Mouse (Mus musculus): ENCODE measurements around the gene Tmem101. TPM values are rescaled to one million over a fixed set of nuclear protein-coding genes. Genes with fewer than 3 reads are reported as not detected.
"Not testable (repeated sequence)": the region's sequence is repeated elsewhere in the genome, so short reads cannot be mapped to it uniquely, and the experiment has no call there.

The Tmem101 gene
- polyA plus RNA-seq, 1 experiment from 2014 or later, result 26.0 TPM

- Histone ChIP-seq H3K27ac (ENCODE audit: low read length) (no peak overlapping the region), H3K9ac (ENCODE audit: low read depth, low read length) (no peak overlapping the region), H3K36me3 (ENCODE audit: control insufficient read depth, insufficient read depth, low read length) (peaks cover 12% of the 10 kb centered on the region; the same call in 1 of the 2 replicates), H3K27me3 (replicated peaks; ENCODE audit: control insufficient read depth, insufficient read depth, low read length) (no peaks in the 10 kb centered on the region), H3K4me2 (ENCODE audit: low read depth, low read length) (no peak overlapping the region), H3K4me1 (ENCODE audit: control insufficient read depth, insufficient read depth, low read length) (peaks cover 7% of the 10 kb centered on the region; the same call in 1 of the 2 replicates), H3K4me3 (ENCODE audit: low read length) (no peak overlapping the region), H3K9me3 (ENCODE audit: control insufficient read depth, low read length) (no peaks in the 10 kb centered on the region)
- 74% methylated on average over 5 of the region's 5 CpGs for WGBS
- no peak for ATAC-seq
Observed at GRCm38 (mm10) chr11:102159781-102160180, 3.6 kb upstream of the Tmem101 start.

GRCm38 (mm10) chr11:102158024-102158423, 1.8 kb upstream of the Tmem101 start:
- not testable (repeated sequence) for H3K27me3 ChIP-seq (replicated peaks; ENCODE audit: control insufficient read depth, insufficient read depth, low read length); H3K4me3 ChIP-seq (ENCODE audit: low read length); H3K9ac ChIP-seq (ENCODE audit: low read depth, low read length); H3K4me1 ChIP-seq (ENCODE audit: control insufficient read depth, insufficient read depth, low read length); H3K9me3 ChIP-seq (ENCODE audit: control insufficient read depth, low read length); H3K4me2 ChIP-seq (ENCODE audit: low read depth, low read length); H3K27ac ChIP-seq (ENCODE audit: low read length); ATAC-seq
- H3K36me3 ChIP-seq (ENCODE audit: control insufficient read depth, insufficient read depth, low read length), result peaks cover 20% of the 10 kb centered on the region; the same call in 1 of the 2 replicates
- 72% methylated on average over 2 of the region's 2 CpGs for WGBS

GRCm38 (mm10) chr11:102156786-102157089, 534 bp upstream of the Tmem101 start:
- Histone ChIP-seq H3K27ac (ENCODE audit: low read length) (no peak overlapping the region), H3K27me3 (replicated peaks; ENCODE audit: control insufficient read depth, insufficient read depth, low read length) (no peaks in the 10 kb centered on the region), H3K4me2 (ENCODE audit: low read depth, low read length) (no peak overlapping the region; the same call in 1 of the 2 replicates), H3K36me3 (ENCODE audit: control insufficient read depth, insufficient read depth, low read length) (peaks cover 14% of the 10 kb centered on the region; the same call in 1 of the 2 replicates), H3K4me3 (ENCODE audit: low read length) (no peak overlapping the region), H3K4me1 (ENCODE audit: control insufficient read depth, insufficient read depth, low read length) (peaks cover 7% of the 10 kb centered on the region; the same call in 1 of the 2 replicates), H3K9me3 (ENCODE audit: control insufficient read depth, low read length) (no peaks in the 10 kb centered on the region), H3K9ac (ENCODE audit: low read depth, low read length) (no peak overlapping the region)
- ATAC-seq, result no peak
- 8% methylated on average over 1 of the region's 1 CpGs for WGBS

- Histone ChIP-seq H3K36me3 (ENCODE audit: control insufficient read depth, insufficient read depth, low read length) (no peaks in the 10 kb centered on the region), H3K27ac (ENCODE audit: low read length) (no peak overlapping the region), H3K4me1 (ENCODE audit: control insufficient read depth, insufficient read depth, low read length) (peaks cover 14% of the 10 kb centered on the region), H3K4me2 (ENCODE audit: low read depth, low read length) (peak overlapping the region; percentile 60), H3K4me3 (ENCODE audit: low read length) (peak overlapping the region; percentile 61), H3K9ac (ENCODE audit: low read depth, low read length) (peak overlapping the region; percentile 42), H3K27me3 (replicated peaks; ENCODE audit: control insufficient read depth, insufficient read depth, low read length) (peaks cover 36% of the 10 kb centered on the region), H3K9me3 (ENCODE audit: control insufficient read depth, low read length) (no peaks in the 10 kb centered on the region)
- no peak for ATAC-seq
- WGBS, result 18% methylated on average over 34 of the region's 34 CpGs
Observed at GRCm38 (mm10) chr11:102147213-102147989, 8.8 kb downstream of the Tmem101 start.

- Histone ChIP-seq H3K9me3 (ENCODE audit: control insufficient read depth, low read length) (no peaks in the 10 kb centered on the region), H3K4me1 (ENCODE audit: control insufficient read depth, insufficient read depth, low read length) (peaks cover 14% of the 10 kb centered on the region), H3K36me3 (ENCODE audit: control insufficient read depth, insufficient read depth, low read length) (no peaks in the 10 kb centered on the region), H3K27me3 (replicated peaks; ENCODE audit: control insufficient read depth, insufficient read depth, low read length) (peaks cover 36% of the 10 kb centered on the region), H3K9ac (ENCODE audit: low read depth, low read length) (peak overlapping the region; percentile 62), H3K4me2 (ENCODE audit: low read depth, low read length) (peak overlapping the region; percentile 60), H3K27ac (ENCODE audit: low read length) (peak overlapping the region; percentile 21; the same call in 1 of the 2 replicates), H3K4me3 (ENCODE audit: low read length) (peak overlapping the region; percentile 61)
- 13% methylated on average over 17 of the region's 17 CpGs for WGBS
- ATAC-seq, result no peak
Observed at GRCm38 (mm10) chr11:102146531-102146930, 9.7 kb downstream of the Tmem101 start.

GRCm38 (mm10) chr11:102146005-102146404, 10.2 kb downstream of the Tmem101 start:
- 9% methylated on average over 16 of the region's 16 CpGs for WGBS
- H3K36me3 ChIP-seq (ENCODE audit: control insufficient read depth, insufficient read depth, low read length), result no peaks in the 10 kb centered on the region
- peak overlapping the region; percentile 60 for H3K4me2 ChIP-seq (ENCODE audit: low read depth, low read length)
- ATAC-seq, result peak; percentile 64
- peak overlapping the region; percentile 89 for H3K27ac ChIP-seq (ENCODE audit: low read length)
- H3K4me3 ChIP-seq (ENCODE audit: low read length), result peak overlapping the region; percentile 61
- no peaks in the 10 kb centered on the region for H3K9me3 ChIP-seq (ENCODE audit: control insufficient read depth, low read length)
- peaks cover 36% of the 10 kb centered on the region for H3K27me3 ChIP-seq (replicated peaks; ENCODE audit: control insufficient read depth, insufficient read depth, low read length)
- H3K4me1 ChIP-seq (ENCODE audit: control insufficient read depth, insufficient read depth, low read length), result peaks cover 14% of the 10 kb centered on the region
- peak overlapping the region; percentile 78 for H3K9ac ChIP-seq (ENCODE audit: low read depth, low read length)

GRCm38 (mm10) chr11:102145471-102146001, 10.7 kb downstream of the Tmem101 start, which contains the start of gene Nags:
Gene Nags (plus strand): TSS chr11:102145513.
- Histone ChIP-seq H3K4me1 (ENCODE audit: control insufficient read depth, insufficient read depth, low read length) (peaks cover 14% of the 10 kb centered on the region), H3K9me3 (ENCODE audit: control insufficient read depth, low read length) (no peaks in the 10 kb centered on the region), H3K9ac (ENCODE audit: low read depth, low read length) (peak within 1 kb of the TSS; percentile 78), H3K4me2 (ENCODE audit: low read depth, low read length) (peak within 1 kb of the TSS; percentile 60), H3K27ac (ENCODE audit: low read length) (peak within 1 kb of the TSS; percentile 89), H3K27me3 (replicated peaks; ENCODE audit: control insufficient read depth, insufficient read depth, low read length) (peaks cover 36% of the 10 kb centered on the region), H3K4me3 (ENCODE audit: low read length) (peak within 1 kb of the TSS; percentile 61), H3K36me3 (ENCODE audit: control insufficient read depth, insufficient read depth, low read length) (no peaks in the 10 kb centered on the region)
- 2% methylated on average over 50 of the region's 50 CpGs for WGBS
- peak; percentile 34 for ATAC-seq

GRCm38 (mm10) chr11:102144957-102145470, 11.2 kb downstream of the Tmem101 start:
- Histone ChIP-seq H3K9me3 (ENCODE audit: control insufficient read depth, low read length) (no peaks in the 10 kb centered on the region), H3K4me3 (ENCODE audit: low read length) (peak overlapping the region; percentile 61), H3K27me3 (replicated peaks; ENCODE audit: control insufficient read depth, insufficient read depth, low read length) (peaks cover 36% of the 10 kb centered on the region), H3K27ac (ENCODE audit: low read length) (peak overlapping the region; percentile 89), H3K36me3 (ENCODE audit: control insufficient read depth, insufficient read depth, low read length) (no peaks in the 10 kb centered on the region), H3K4me1 (ENCODE audit: control insufficient read depth, insufficient read depth, low read length) (peaks cover 14% of the 10 kb centered on the region), H3K9ac (ENCODE audit: low read depth, low read length) (peak overlapping the region; percentile 78), H3K4me2 (ENCODE audit: low read depth, low read length) (peak overlapping the region; percentile 60)
- whole genome bisulfite sequencing, result 22% methylated on average over 13 of the region's 13 CpGs
- ATAC-seq, result peak; percentile 81

- H3K9ac ChIP-seq (ENCODE audit: low read depth, low read length), result no peak overlapping the region
- H3K27me3 ChIP-seq (replicated peaks; ENCODE audit: control insufficient read depth, insufficient read depth, low read length), result peaks cover 24% of the 10 kb centered on the region
- WGBS, result 46% methylated on average over 7 of the region's 7 CpGs
- H3K27ac ChIP-seq (ENCODE audit: low read length), result peak overlapping the region; percentile 82
- H3K4me2 ChIP-seq (ENCODE audit: low read depth, low read length), result peak overlapping the region; percentile 30
- H3K36me3 ChIP-seq (ENCODE audit: control insufficient read depth, insufficient read depth, low read length), result no peaks in the 10 kb centered on the region
- H3K4me3 ChIP-seq (ENCODE audit: low read length), result peak overlapping the region; percentile 28
- H3K4me1 ChIP-seq (ENCODE audit: control insufficient read depth, insufficient read depth, low read length), result peaks cover 9% of the 10 kb centered on the region
- ATAC-seq, result peak; percentile 71
- H3K9me3 ChIP-seq (ENCODE audit: control insufficient read depth, low read length), result no peaks in the 10 kb centered on the region
Observed at GRCm38 (mm10) chr11:102142355-102142754, 13.8 kb downstream of the Tmem101 start.
